Mouse (Mus musculus) kidney, embryonic 16.5 days (tissue): Measurements from ENCODE around the gene Ahdc1. TPM values are rescaled to one million over a fixed set of nuclear protein-coding genes. Genes with fewer than 3 reads are reported as not detected.
A peak's percentile ranks its signal among the peaks of the same experiment; 100 is the strongest.

ENCODE experiments used
- ATAC-seq: fragments of 200-750 bp; cut with Nextera tagmentation; 2 replicates; pipeline ENCODE4 v1.8.0; 2017; ENCODE audit warnings: moderate TSS enrichment; ENCODE audit not compliant: low FRiP score, low TSS enrichment
- H3K27ac ChIP-seq: fragments of 300-500 bp; sonication (generic); 2 replicates; pipeline ENCODE4 v1.5.1; 2014; ENCODE audit warnings: low read length
- H3K27me3 ChIP-seq: fragments of 300-500 bp; sonication (generic); 2 replicates; pipeline ENCODE4 v1.6.1; 2014; ENCODE audit warnings: low read length, control low read depth, mixed read lengths; ENCODE audit not compliant: insufficient read depth
- H3K36me3 ChIP-seq: fragments of 300-500 bp; sonication (generic); 2 replicates; pipeline ENCODE4 v1.6.1; 2014; ENCODE audit warnings: low read length, control low read depth, mixed read lengths; ENCODE audit not compliant: insufficient read depth
- H3K4me1 ChIP-seq: fragments of 300-500 bp; sonication (generic); 2 replicates; pipeline ENCODE4 v1.6.1; 2014; ENCODE audit warnings: low read length, control low read depth, mixed read lengths; ENCODE audit not compliant: insufficient read depth
- H3K4me2 ChIP-seq: fragments of 300-500 bp; sonication (generic); replicated peaks from 2 replicates; pipeline ENCODE4 v1.6.1; 2014; ENCODE audit warnings: low read depth, low read length
- H3K4me3 ChIP-seq: fragments of 300-500 bp; sonication (generic); 2 replicates; pipeline ENCODE4 v1.5.1; 2014; ENCODE audit warnings: mild to moderate bottlenecking, low read length
- H3K9ac ChIP-seq: fragments of 300-500 bp; sonication (generic); replicated peaks from 2 replicates; pipeline ENCODE4 v1.6.1; 2014; ENCODE audit warnings: low read length
- H3K9me3 ChIP-seq: fragments of 300-500 bp; sonication (generic); 2 replicates; pipeline ENCODE4 v1.6.1; 2016; ENCODE audit warnings: low read length, control low read depth
- WGBS: fragments of 180-500 bp; shearing (Covaris S2); extraction: QIAGEN DNeasy Blood & Tissue Kit; methylation state at CpG from one replicate; pipeline ENCODE4 v1.1.7; 2014; 5-methylcytosine and 5-hydroxymethylcytosine counted together
- polyA plus RNA-seq: library from polyadenylated mRNA; unstranded; fragments of >200 nt; fragmentation: Nextera tagmentation; extraction: Ambion mirVana; gene quantifications from 2 replicates; pipeline ENCODE4 v1.2.1, GENCODE M21; 2015

The Ahdc1 gene
- polyA plus RNA-seq, 1 experiment from 2014 or later = 11.7 TPM

GRCm38 (mm10) chr4:133064791-133065190 lies 53.7 kb downstream of the Ahdc1 start:
- Histone ChIP-seq H3K4me3 (no peak overlapping the region), H3K4me2 (no peak overlapping the region), H3K4me1 (no peaks in the 10 kb centered on the region), H3K9ac (no peak overlapping the region), H3K36me3 (peaks cover 72% of the 10 kb centered on the region), H3K27ac (no peak overlapping the region), H3K9me3 (no peaks in the 10 kb centered on the region), H3K27me3 (no peaks in the 10 kb centered on the region)
- no peak for ATAC-seq
- 91% methylated on average over 19 of the region's 19 CpGs for WGBS

GRCm38 (mm10) chr4:133065894-133066386 lies 54.9 kb downstream of the Ahdc1 start:
- ATAC-seq = no peak
- Histone ChIP-seq H3K27ac (no peak overlapping the region), H3K9ac (no peak overlapping the region), H3K9me3 (no peaks in the 10 kb centered on the region), H3K4me2 (no peak overlapping the region), H3K36me3 (peaks cover 75% of the 10 kb centered on the region), H3K27me3 (no peaks in the 10 kb centered on the region), H3K4me3 (no peak overlapping the region), H3K4me1 (no peaks in the 10 kb centered on the region)
- 89% methylated on average over 14 of the region's 14 CpGs for WGBS

GRCm38 (mm10) chr4:133068400-133069138 lies 57.5 kb downstream of the Ahdc1 start:
- Histone ChIP-seq H3K9me3 (no peaks in the 10 kb centered on the region), H3K27ac (no peak overlapping the region), H3K9ac (no peak overlapping the region), H3K36me3 (peaks cover 55% of the 10 kb centered on the region), H3K4me2 (no peak overlapping the region), H3K27me3 (no peaks in the 10 kb centered on the region), H3K4me3 (no peak overlapping the region), H3K4me1 (peaks cover 9% of the 10 kb centered on the region)
- WGBS = 85% methylated on average over 12 of the region's 12 CpGs
- ATAC-seq = no peak

- ATAC-seq = no peak
- Histone ChIP-seq H3K4me2 (no peak overlapping the region), H3K9ac (0 out of 2 replicates have a peak overlapping the region, but pooled peaks have one; percentile 17), H3K9me3 (no peaks in the 10 kb centered on the region), H3K27ac (peak overlapping the region; percentile 38; the same call in 1 of the 2 replicates), H3K4me1 (peaks cover 22% of the 10 kb centered on the region), H3K27me3 (no peaks in the 10 kb centered on the region), H3K36me3 (peaks cover 44% of the 10 kb centered on the region), H3K4me3 (no peak overlapping the region)
- WGBS = 70% methylated on average over 3 of the region's 3 CpGs
Observed at GRCm38 (mm10) chr4:133070388-133070787, 59.3 kb downstream of the Ahdc1 start.

GRCm38 (mm10) chr4:133070821-133071372 lies 59.8 kb downstream of the Ahdc1 start:
- Histone ChIP-seq H3K9me3 (no peaks in the 10 kb centered on the region), H3K4me3 (no peak overlapping the region), H3K4me2 (no peak overlapping the region), H3K9ac (no peak overlapping the region), H3K4me1 (peaks cover 22% of the 10 kb centered on the region), H3K27ac (peak overlapping the region; percentile 38; the same call in 1 of the 2 replicates), H3K27me3 (no peaks in the 10 kb centered on the region), H3K36me3 (peaks cover 42% of the 10 kb centered on the region)
- WGBS = 91% methylated on average over 5 of the region's 5 CpGs
- no peak for ATAC-seq

- 57% methylated on average over 8 of the region's 8 CpGs for WGBS
- H3K9me3 ChIP-seq = no peaks in the 10 kb centered on the region
- no peak for ATAC-seq
- H3K4me1 ChIP-seq = peaks cover 22% of the 10 kb centered on the region
- no peak overlapping the region for H3K4me2 ChIP-seq
- no peaks in the 10 kb centered on the region for H3K27me3 ChIP-seq
- no peak overlapping the region for H3K27ac ChIP-seq
- no peak overlapping the region for H3K9ac ChIP-seq
- H3K4me3 ChIP-seq = no peak overlapping the region
- peaks cover 45% of the 10 kb centered on the region for H3K36me3 ChIP-seq
Observed at GRCm38 (mm10) chr4:133073192-133073591, 62.1 kb downstream of the Ahdc1 start.

- Histone ChIP-seq H3K36me3 (peaks cover 49% of the 10 kb centered on the region), H3K9ac (peak overlapping the region; percentile 24; the same call in 1 of the 2 replicates), H3K4me1 (peaks cover 30% of the 10 kb centered on the region), H3K27me3 (no peaks in the 10 kb centered on the region), H3K4me2 (no peak overlapping the region), H3K27ac (peak overlapping the region; percentile 52), H3K9me3 (no peaks in the 10 kb centered on the region), H3K4me3 (no peak overlapping the region)
- WGBS = 32% methylated on average over 9 of the region's 9 CpGs
- ATAC-seq = peak; percentile 39
Observed at GRCm38 (mm10) chr4:133074070-133074819, 63.2 kb downstream of the Ahdc1 start.

- H3K4me2 ChIP-seq = no peak overlapping the region
- no peak overlapping the region for H3K4me3 ChIP-seq
- no peaks in the 10 kb centered on the region for H3K27me3 ChIP-seq
- no peak overlapping the region for H3K9ac ChIP-seq
- peaks cover 30% of the 10 kb centered on the region for H3K4me1 ChIP-seq
- H3K27ac ChIP-seq = peak overlapping the region; percentile 52; the same call in 1 of the 2 replicates
- 66% methylated on average over 8 of the region's 8 CpGs for WGBS
- no peak for ATAC-seq
- H3K9me3 ChIP-seq = no peaks in the 10 kb centered on the region
- peaks cover 43% of the 10 kb centered on the region for H3K36me3 ChIP-seq
Observed at GRCm38 (mm10) chr4:133074894-133075572, 64.0 kb downstream of the Ahdc1 start.

GRCm38 (mm10) chr4:133078947-133079346 lies 67.9 kb downstream of the Ahdc1 start:
- no peak for ATAC-seq
- WGBS = 48% methylated on average over 5 of the region's 5 CpGs
- H3K4me2 ChIP-seq = no peak overlapping the region
- H3K36me3 ChIP-seq = peaks cover 35% of the 10 kb centered on the region
- H3K27ac ChIP-seq = no peak overlapping the region
- H3K9ac ChIP-seq = 0 out of 2 replicates have a peak overlapping the region, but pooled peaks have one; percentile 16
- no peak overlapping the region for H3K4me3 ChIP-seq
- peaks cover 26% of the 10 kb centered on the region for H3K4me1 ChIP-seq
- no peaks in the 10 kb centered on the region for H3K9me3 ChIP-seq
- H3K27me3 ChIP-seq = no peaks in the 10 kb centered on the region
